Mouse (Mus musculus): ENCODE results near the gene Alox5. TPM values are rescaled to one million over a fixed set of nuclear protein-coding genes. Genes with fewer than 3 reads are reported as not detected.

Alox5 gene
- polyA plus RNA-seq, 1 experiment from 2014 or later, result 7.1 TPM

DNA sequence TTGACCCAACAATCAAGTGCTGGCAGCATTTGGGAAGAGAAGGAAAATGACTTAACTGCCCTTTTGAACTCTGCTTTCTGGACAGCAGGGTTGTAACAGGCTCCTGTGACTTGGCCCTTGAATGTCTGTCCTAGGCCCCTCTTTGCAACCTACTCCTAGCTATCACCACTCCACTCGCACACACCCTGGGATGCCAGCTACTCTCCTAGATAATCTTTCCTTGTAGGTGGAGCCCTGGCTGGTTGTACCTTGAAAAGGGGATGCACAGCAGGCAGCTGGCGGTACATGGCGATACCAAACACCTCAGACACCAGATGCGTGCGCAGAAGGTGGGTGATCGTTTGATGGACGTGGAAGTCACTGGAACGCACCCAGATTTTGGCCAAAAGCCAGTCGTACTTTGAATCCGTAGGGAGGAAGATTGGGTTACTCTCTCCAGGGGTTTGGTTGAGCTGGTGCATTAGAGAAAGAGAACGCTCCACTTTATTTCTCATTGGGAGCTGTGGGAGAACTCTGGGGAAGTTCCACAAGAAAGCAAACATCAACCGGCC lies 45.8 kb downstream of the Alox5 start:
- H3K4me3 ChIP-seq, result no peak overlapping the region
- 0 out of 2 replicates have a peak, but pooled peaks cover 11% of the 10 kb centered on the region for H3K27me3 ChIP-seq (ENCODE audit: insufficient read depth, poor library complexity, severe bottlenecking)
- H3K27ac ChIP-seq, result no peak overlapping the region
- no peaks in the 10 kb centered on the region for H3K9me3 ChIP-seq
- peaks cover 21% of the 10 kb centered on the region; the same call in 1 of the 2 replicates for H3K4me1 ChIP-seq
- WGBS, result 64% methylated on average over 12 of the region's 12 CpGs
- DNase-seq (ENCODE audit: low spot score), result no peak
- peaks cover 9% of the 10 kb centered on the region; the same call in 1 of the 2 replicates for H3K36me3 ChIP-seq

DNA sequence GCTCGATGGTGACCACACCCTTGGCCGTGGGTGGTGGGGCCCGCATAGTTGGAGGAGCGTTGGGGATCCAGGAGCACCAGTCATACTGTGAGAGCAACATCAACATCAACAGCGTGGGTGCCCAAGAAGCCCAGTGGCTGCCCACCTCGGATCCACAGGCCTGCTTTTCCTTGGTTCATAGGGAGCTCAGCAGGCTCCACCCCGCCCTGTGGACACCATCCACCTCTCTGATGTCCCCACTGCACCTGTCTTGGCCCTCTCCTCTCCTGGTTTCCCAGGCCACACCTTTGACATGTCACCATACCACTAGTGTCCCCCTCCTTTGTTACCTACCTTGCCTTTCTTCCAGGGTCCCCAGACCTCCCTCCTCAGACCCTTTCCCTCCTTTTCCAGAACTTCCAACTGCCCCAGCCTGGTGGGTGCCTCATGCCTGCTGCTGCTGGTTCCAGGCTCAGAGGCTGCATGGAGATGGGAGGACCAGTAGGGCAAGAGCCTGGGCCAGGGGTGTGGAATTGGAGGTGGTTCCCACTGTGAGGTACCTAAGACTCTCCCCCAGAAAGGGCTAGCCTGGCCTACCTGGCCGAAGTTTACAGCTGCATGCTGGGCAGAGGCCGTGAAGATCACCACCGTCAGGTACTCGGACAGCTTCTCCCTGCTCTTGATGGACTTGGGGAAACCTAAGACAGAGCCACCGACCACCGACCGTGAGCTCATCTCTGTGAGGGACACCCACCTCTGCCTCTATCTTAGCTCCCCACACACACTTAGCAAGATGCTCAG lies 48.2 kb downstream of the Alox5 start:
- WGBS, result 92% methylated on average over 14 of the region's 14 CpGs
- H3K4me3 ChIP-seq, result no peak overlapping the region
- H3K27me3 ChIP-seq (ENCODE audit: insufficient read depth, poor library complexity, severe bottlenecking), result 0 out of 2 replicates have a peak, but pooled peaks cover 11% of the 10 kb centered on the region
- peaks cover 25% of the 10 kb centered on the region for H3K4me1 ChIP-seq
- peaks cover 17% of the 10 kb centered on the region; the same call in 1 of the 2 replicates for H3K36me3 ChIP-seq
- DNase-seq (ENCODE audit: low spot score), result peak; percentile 66
- no peak overlapping the region for H3K27ac ChIP-seq
- H3K9me3 ChIP-seq, result no peaks in the 10 kb centered on the region

DNA sequence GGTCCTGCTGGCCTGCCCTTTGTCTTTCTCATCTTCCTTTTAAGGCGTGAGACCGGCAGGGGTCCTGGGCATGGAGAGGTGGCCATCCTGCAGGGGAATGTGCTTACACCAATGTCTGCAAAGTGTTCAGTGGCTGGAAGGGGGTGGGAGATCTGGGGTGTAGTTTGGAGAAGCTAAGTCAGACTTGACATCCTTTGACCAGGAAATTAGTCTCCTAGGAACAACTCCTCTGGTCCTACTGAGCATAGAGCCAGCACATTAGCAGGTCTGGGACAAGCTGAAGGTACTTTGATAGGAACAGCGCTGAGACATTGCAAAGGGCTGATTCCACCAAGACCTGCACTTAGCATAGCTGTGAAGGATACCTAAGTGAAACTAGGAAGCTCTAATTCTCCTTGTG lies 49.3 kb downstream of the Alox5 start:
- DNase-seq (ENCODE audit: low spot score), result peak; percentile 9
- Histone ChIP-seq H3K4me1 (peaks cover 25% of the 10 kb centered on the region), H3K36me3 (peaks cover 26% of the 10 kb centered on the region; the same call in 1 of the 2 replicates), H3K4me3 (no peak overlapping the region), H3K27me3 (ENCODE audit: insufficient read depth, poor library complexity, severe bottlenecking) (0 out of 2 replicates have a peak, but pooled peaks cover 11% of the 10 kb centered on the region), H3K9me3 (no peaks in the 10 kb centered on the region), H3K27ac (no peak overlapping the region)
- 75% methylated on average over 3 of the region's 3 CpGs for WGBS

DNA sequence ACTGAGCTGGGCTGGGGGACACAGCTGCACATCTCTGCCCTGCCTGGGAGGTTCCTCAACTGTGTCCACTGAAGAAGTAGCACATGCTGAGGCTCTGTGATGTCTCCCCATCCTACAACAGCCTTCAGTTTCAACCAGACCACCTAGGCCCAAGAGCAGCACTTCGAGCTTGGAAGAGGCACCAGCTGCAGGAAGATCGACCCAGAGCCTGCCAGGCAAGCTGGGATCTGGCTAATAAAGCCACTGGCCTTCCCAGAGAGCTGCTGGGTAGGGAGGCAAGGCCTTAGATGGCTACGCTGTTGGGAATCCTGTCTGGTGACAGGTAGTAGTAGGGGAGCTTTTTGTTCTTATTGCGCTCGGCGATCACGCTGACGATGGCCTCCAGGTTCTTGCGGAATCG lies 50.5 kb downstream of the Alox5 start:
- WGBS, result 96% methylated on average over 10 of the region's 10 CpGs
- peaks cover 20% of the 10 kb centered on the region for H3K4me1 ChIP-seq
- peaks cover 37% of the 10 kb centered on the region; the same call in 1 of the 2 replicates for H3K36me3 ChIP-seq
- 0 out of 2 replicates have a peak, but pooled peaks cover 11% of the 10 kb centered on the region for H3K27me3 ChIP-seq (ENCODE audit: insufficient read depth, poor library complexity, severe bottlenecking)
- no peak overlapping the region for H3K4me3 ChIP-seq
- DNase-seq (ENCODE audit: low spot score), result peak; percentile 53
- no peak overlapping the region for H3K27ac ChIP-seq
- no peaks in the 10 kb centered on the region for H3K9me3 ChIP-seq

DNA sequence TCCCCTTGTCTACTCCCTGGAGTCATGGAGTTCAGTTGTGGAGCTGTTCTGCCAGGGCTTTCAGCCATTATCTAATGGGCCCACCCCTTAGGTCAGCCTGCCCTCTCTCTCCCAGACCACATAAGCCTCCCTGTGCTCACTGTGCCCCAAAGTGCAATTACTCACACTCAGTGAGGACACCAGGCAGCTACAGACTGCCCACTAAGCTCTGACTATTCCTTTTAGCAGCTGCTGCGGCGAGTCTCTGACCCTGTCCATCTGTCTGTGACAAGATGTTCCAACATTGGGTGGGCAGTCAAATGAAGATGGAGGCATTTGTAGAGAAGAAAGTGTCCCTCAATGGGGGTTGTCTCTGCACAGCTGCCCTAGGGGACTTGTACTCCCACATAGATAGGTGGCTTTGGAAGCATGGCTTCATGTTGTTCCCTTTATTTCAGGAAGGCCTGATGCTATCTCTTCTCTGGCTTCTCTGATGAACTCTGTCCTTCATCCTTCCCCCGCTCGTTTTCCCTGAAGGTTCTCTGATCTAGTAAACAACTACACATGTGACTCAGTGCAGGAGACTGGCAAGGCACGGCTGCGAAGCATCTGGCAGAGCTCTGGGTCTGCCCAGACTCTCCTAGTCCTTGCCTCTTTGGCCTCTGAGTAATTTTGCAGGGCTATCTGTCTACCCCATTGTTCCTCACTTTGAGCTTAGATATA lies 52.9 kb downstream of the Alox5 start:
- Histone ChIP-seq H3K27ac (no peak overlapping the region), H3K36me3 (peaks cover 38% of the 10 kb centered on the region; the same call in 1 of the 2 replicates), H3K4me3 (no peak overlapping the region), H3K9me3 (no peaks in the 10 kb centered on the region), H3K4me1 (peaks cover 5% of the 10 kb centered on the region; the same call in 1 of the 2 replicates), H3K27me3 (ENCODE audit: insufficient read depth, poor library complexity, severe bottlenecking) (0 out of 2 replicates have a peak, but pooled peaks cover 6% of the 10 kb centered on the region)
- no peak for DNase-seq (ENCODE audit: low spot score)
- WGBS, result 77% methylated on average over 6 of the region's 6 CpGs

DNA sequence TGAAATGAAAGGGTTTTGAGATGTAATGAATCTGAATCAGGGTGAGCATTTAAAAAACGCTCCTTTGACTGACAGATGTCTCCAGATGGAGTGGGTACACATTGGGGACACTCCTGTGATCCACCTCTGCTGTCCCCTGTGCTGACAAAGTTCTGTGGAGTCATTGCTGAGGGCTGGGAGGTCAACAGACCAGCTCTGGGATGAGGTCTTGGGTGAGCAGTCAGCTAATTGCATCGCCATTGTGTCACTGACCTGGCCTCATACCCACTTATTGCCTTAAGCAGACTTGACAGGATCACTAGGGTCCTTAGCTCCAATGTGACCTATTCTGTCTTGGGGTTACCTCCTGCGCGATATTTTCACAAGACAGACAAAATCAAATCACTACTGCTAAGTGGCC lies 53.8 kb downstream of the Alox5 start:
- DNase-seq (ENCODE audit: low spot score), result no peak
- Histone ChIP-seq H3K4me3 (no peak overlapping the region), H3K4me1 (peaks cover 5% of the 10 kb centered on the region; the same call in 1 of the 2 replicates), H3K9me3 (no peaks in the 10 kb centered on the region), H3K27ac (no peak overlapping the region), H3K27me3 (ENCODE audit: insufficient read depth, poor library complexity, severe bottlenecking) (no peaks in the 10 kb centered on the region), H3K36me3 (peaks cover 35% of the 10 kb centered on the region; the same call in 1 of the 2 replicates)
- WGBS, result 93% methylated on average over 4 of the region's 4 CpGs

DNA sequence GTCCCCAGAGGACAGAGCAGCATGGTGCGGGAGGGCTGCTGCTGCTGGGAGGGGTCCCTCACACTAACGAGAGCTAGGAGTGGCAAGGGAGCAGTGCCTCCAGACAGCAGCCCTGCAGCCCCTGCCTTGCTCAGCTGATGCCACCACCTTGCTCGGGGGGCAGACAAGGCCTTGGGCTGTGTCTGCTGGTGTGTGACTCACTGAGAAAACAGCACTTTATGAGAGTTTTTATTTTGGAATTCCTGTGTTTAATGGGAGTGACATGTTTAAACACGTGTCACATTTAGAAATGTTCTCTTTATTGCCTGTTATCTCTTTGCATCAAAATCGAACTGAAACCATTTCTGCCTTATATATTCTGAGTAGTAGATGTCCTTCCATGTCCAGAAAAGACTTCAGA lies 54.3 kb downstream of the Alox5 start:
- Histone ChIP-seq H3K36me3 (peaks cover 39% of the 10 kb centered on the region; the same call in 1 of the 2 replicates), H3K4me1 (peaks cover 5% of the 10 kb centered on the region; the same call in 1 of the 2 replicates), H3K9me3 (no peaks in the 10 kb centered on the region), H3K4me3 (no peak overlapping the region), H3K27ac (no peak overlapping the region), H3K27me3 (ENCODE audit: insufficient read depth, poor library complexity, severe bottlenecking) (no peaks in the 10 kb centered on the region)
- no peak for DNase-seq (ENCODE audit: low spot score)
- WGBS, result 72% methylated on average over 5 of the region's 5 CpGs

DNA sequence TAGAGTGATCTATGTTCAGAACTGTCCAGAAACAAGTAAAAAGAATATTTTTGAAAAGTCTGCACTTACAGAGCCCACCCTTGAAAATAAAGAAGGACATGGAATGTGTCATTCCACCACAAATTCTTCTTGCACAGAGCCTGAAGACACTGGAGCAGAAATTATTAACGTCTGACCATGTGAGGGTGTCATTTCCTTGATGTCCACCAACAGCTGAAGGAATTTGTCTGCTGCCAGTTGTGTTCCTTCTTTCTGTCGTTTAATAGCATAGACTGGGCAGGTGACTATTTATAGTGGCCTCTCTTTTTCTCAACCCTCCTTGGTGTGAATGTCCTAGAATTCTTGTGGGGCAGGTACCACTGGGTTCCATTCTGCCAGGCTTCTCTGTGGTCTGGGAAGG lies 54.8 kb downstream of the Alox5 start:
- Histone ChIP-seq H3K4me3 (no peak overlapping the region), H3K27me3 (ENCODE audit: insufficient read depth, poor library complexity, severe bottlenecking) (no peaks in the 10 kb centered on the region), H3K27ac (no peak overlapping the region), H3K36me3 (peaks cover 41% of the 10 kb centered on the region; the same call in 1 of the 2 replicates), H3K9me3 (no peaks in the 10 kb centered on the region), H3K4me1 (peaks cover 7% of the 10 kb centered on the region)
- WGBS, result 81% methylated on average over 2 of the region's 2 CpGs
- no peak for DNase-seq (ENCODE audit: low spot score)

DNA sequence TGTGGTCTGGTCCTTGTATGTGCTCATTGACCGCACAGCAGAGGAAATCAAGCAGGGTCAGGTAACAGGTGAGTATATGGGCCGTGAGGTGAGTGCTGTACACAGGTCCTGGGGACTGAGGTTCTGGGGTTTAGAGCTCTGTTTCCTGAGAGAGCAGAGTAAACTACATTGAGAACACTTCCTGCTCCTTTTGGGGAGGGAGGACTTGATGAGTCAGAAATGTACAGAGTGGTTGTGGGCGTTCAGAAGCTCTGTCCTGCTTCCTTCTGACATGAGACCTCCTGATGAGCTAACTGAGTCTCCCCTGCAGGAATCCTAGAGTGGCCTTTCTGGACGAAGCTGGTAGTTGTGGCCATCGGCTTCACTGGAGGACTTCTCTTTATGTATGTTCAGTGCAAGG lies 55.3 kb downstream of the Alox5 start:
- Histone ChIP-seq H3K4me3 (no peak overlapping the region), H3K9me3 (no peaks in the 10 kb centered on the region), H3K4me1 (peaks cover 11% of the 10 kb centered on the region), H3K36me3 (peaks cover 40% of the 10 kb centered on the region; the same call in 1 of the 2 replicates), H3K27ac (no peak overlapping the region), H3K27me3 (ENCODE audit: insufficient read depth, poor library complexity, severe bottlenecking) (no peaks in the 10 kb centered on the region)
- WGBS, result 82% methylated on average over 5 of the region's 5 CpGs
- DNase-seq (ENCODE audit: low spot score), result no peak

DNA sequence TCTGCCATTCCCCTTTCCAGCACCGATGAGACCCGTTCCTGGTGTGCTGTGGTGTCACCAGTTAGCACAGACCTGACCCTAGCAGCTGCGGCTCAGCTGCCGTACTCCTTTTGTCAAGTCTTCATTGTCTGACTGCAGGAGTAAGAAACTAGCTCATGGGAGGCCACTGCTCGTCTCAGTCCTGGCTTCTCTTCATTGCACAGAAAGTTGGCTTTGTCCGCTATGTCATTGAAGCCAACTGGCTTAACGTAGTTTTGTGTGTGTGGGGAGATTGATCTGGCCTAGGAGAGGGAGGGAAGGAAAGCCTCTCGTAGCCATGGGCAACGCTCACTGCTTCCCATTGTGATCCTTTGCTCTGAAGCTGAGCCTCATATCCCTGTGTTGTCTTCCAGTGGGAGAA lies 55.7 kb downstream of the Alox5 start:
- 91% methylated on average over 9 of the region's 9 CpGs for WGBS
- H3K9me3 ChIP-seq, result no peaks in the 10 kb centered on the region
- H3K36me3 ChIP-seq, result peaks cover 35% of the 10 kb centered on the region; the same call in 1 of the 2 replicates
- no peak overlapping the region for H3K27ac ChIP-seq
- no peak overlapping the region for H3K4me3 ChIP-seq
- no peaks in the 10 kb centered on the region for H3K27me3 ChIP-seq (ENCODE audit: insufficient read depth, poor library complexity, severe bottlenecking)
- peaks cover 11% of the 10 kb centered on the region for H3K4me1 ChIP-seq
- no peak for DNase-seq (ENCODE audit: low spot score)

DNA sequence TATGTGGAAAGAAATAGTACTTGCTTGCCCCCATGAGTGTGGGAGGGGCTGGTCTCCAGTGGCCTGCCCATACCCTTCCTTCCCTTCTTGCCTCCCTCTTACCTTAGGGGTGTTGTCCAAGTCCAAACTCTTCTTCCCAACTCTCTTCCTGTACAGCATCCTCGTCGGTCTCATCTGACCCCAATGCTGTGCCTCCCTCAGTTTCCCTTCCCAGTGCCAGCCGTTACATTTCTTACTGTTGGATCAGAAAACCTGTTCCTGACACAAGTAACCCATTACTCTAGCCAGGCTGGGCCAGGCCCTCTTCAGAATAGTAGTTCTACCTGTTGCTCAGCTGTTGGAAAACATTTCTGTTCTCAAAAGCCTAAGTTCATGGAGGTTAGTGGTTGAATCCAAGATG lies 58.6 kb downstream of the Alox5 start:
- 96% methylated on average over 3 of the region's 3 CpGs for WGBS
- H3K27ac ChIP-seq, result no peak overlapping the region

DNA sequence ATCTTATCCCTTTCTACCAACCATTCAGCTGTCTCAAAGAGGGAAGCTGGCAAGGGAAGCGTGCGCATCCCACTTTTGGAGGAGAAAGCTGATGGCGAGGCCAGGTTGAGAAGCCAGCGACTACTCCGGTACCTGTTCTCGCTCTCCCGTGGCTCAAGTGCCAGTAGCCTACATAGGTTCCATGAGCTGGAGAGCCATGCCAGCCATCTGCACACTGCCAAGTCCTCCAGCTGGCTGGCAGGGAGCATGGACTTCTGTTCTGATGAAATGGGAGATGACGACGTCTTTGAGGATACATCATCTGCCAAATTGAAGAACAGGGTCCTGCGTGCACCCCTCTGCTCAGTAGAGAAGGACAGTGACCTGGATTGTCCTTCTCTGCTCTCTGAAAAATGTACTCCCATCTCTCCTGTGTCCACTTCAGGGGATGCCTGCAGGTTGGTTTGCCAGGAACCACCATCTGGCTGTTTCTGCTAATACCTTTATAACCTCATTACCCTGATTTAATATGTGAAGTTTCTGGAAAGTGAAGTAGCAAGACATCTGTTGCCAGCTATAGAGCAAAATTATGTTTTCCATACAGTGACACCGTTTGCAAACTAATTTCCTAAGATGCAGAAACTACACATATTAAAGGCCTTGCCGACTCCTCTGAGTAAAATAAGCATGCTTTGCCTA lies 59.1 kb downstream of the Alox5 start:
- H3K9me3 ChIP-seq, result no peaks in the 10 kb centered on the region
- H3K27ac ChIP-seq, result no peak overlapping the region
- no peak overlapping the region for H3K4me3 ChIP-seq
- no peak for DNase-seq (ENCODE audit: low spot score)
- WGBS, result 90% methylated on average over 12 of the region's 12 CpGs
- H3K4me1 ChIP-seq, result peaks cover 8% of the 10 kb centered on the region; the same call in 1 of the 2 replicates
- peaks cover 19% of the 10 kb centered on the region; the same call in 1 of the 2 replicates for H3K36me3 ChIP-seq
- H3K27me3 ChIP-seq (ENCODE audit: insufficient read depth, poor library complexity, severe bottlenecking), result no peaks in the 10 kb centered on the region

More for the DNA sequence above, 58.6 kb downstream of the Alox5 start:
- H3K9me3 ChIP-seq, result no peaks in the 10 kb centered on the region
- H3K4me3 ChIP-seq, result no peak overlapping the region
- peaks cover 8% of the 10 kb centered on the region; the same call in 1 of the 2 replicates for H3K4me1 ChIP-seq
- no peaks in the 10 kb centered on the region for H3K27me3 ChIP-seq (ENCODE audit: insufficient read depth, poor library complexity, severe bottlenecking)
- H3K36me3 ChIP-seq, result peaks cover 24% of the 10 kb centered on the region; the same call in 1 of the 2 replicates
- DNase-seq (ENCODE audit: low spot score), result no peak

All from heart, embryonic 10.5 days (tissue).